Mouse (Mus musculus): ENCODE measurements around the gene Tbc1d2.
"Not testable (repeated sequence)": the region's sequence is repeated elsewhere in the genome, so short reads cannot be mapped to it uniquely, and the experiment has no call there.

Tbc1d2 gene

DNA sequence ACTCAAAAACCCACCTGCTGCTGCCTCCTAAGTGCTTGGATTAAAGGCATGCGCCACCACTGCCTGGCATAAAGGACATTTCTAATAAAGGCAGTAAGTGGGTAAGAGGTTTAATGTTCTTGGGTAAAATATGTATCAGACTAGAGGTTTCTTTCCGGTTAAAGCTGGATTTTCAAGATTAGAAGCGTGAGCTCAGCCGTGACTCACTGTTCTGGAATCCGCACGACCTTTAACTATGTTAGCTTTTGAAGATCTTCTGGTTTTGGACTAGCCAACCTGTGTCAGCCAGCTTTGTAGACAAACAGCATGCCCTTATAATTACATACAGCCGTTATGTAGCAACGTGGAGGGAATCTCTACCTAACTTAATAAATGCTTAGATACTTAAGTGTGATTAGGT is 10.1 kb downstream of the Tbc1d2 start:
- no peak for DNase-seq

DNA sequence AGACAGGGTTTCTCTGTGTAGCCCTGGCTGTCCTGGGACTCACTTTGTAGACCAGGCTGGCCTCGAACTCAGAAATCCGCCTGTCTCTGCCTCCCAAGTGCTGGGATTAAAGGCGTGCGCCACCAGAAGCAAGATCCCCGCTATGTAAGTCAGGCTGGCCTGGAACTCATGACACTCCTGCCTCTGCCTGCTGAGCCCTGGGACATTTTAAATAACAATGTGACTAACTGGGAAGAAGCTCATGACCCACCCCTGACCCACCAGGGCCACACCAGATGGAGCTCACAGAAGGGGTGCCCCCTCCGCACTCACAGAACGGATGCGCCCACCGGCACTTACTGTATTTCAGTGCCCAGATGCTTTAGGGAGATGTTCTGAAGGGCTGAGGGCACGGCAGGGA is 12.8 kb downstream of the Tbc1d2 start:
- DNase-seq: not testable (repeated sequence)

DNA sequence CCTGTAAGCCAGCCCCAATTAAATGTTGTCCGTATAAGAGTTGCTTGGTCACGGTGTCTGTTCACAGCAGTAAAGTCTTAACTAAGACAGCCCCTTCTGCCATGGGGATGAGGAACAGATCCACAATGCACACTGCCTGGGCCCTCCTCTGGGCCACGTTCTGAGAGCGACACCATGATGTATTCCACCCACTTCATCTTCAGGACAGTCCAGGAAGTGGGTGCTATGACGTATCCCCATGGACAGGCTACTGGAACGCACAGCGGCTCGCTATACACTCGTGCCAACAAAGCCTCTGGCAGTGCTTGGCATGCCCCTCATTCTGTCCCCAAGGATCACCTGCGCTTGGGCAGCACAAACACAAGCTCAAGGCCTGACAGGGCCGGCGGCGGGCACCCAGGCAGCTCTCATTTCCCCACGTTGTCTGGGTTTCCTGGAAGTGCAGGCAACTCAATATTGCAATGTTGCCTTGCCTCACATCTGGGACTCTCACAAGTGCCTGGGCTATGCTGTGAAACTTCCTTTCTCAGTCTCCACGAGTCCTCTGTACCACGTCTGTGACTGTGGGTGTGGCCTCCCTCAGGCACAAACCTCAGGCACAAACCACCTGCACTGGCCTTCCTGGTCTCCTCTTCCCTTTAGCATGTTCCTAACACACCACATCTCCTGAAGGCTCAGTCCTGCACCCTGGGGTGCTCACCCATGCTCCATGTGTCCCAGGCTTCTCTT is 14.1 kb downstream of the Tbc1d2 start:
- DNase-seq: no peak

DNA sequence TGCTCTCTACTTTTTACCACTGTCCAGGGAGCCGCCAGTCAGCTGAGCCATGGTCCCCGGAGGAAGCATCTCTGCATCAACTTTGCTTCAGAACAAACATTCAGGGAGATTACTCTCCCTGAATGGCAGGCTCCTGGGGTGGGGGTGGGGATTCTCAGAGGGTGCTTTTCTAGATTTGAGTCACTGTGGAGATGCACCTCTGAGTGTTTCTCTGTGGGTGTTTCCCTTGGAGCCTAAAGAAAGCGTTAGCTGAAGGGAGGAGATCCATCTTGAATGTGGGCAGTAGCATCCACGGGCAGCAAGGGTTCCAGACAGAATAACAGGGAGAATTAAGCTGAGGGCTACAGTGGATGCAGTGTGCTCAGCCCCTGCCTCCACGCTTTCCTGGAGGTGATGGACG is 15.1 kb downstream of the Tbc1d2 start:
- no peak for DNase-seq

DNA sequence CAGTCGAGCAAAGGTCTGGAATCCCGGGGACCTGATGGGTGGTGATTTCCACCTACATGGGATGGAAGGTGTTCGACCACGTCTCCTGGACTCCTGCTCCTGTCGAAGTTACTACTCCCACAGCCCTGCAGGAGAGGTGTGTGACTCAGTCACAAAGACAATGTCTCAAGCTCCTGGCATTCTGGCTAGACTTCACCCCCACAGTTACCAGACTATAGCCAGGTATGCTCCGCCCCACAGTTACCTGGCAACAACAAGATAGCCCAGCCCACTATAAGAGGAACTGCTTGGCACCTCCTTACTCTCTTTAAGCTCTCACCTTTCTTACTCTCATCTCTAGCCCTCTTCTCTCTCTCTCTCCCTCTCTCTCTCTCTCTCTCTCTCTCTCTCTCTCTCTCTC is 16.4 kb downstream of the Tbc1d2 start:
- not testable (repeated sequence) for DNase-seq

DNA sequence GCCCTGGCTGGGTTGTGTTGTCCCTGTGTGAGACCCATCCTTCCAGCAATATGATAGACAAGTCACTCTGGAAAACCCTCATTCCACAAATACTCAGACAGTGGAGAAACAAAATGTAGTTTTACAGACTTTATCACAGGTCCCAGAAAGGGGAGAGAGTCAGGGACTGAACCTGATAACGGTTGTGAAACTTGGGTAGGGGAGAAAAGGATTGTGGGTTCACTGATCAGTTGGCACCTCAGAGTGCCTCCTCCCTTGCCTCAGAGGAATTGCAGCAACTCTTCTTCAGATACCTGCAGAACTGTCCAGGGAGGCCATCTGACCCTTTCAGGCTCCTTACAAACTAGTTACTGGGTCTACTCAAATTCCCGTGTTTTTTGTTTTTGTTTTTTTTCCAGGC is 17.5 kb downstream of the Tbc1d2 start:
- DNase-seq: no peak

DNA sequence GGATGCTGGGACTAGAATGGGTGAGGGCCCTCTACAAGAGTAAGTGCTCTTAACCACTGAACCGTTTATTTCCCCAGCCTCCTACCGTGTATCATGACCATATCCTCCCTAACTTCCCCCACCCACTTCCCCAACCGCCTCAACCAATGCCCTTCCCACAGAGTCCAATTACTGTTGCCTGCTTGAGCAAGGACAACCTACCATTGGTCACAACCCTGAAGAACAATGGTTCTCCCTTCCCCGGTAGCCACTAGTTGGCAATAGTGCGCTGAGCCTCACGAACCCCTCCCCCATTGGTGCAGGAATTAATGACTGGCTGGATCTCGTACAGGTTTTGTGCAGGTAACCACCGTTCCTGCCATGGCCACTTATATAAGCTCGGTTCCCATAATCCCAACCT is 19.6 kb downstream of the Tbc1d2 start:
- DNase-seq: peak; percentile 42

DNA sequence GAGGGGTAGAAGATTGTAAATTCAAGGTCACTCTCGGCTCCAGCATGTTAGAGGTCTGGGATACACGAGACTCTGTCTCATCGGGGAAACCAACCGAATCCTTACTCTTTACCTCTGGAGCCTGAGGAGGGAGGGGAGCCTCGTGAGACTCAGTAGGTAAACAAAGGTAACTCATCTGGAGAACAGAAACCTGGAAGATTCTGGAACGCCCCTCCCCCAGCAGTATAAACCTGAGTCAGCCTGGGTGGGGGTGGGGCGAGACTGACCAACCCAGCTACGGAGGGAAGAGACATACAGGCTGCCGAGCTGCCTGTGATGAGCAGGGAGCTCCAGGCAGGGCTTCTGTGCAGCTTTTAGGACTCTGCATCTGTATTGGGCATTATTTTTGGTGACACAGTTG is 21.1 kb downstream of the Tbc1d2 start:
- no peak for DNase-seq

DNA sequence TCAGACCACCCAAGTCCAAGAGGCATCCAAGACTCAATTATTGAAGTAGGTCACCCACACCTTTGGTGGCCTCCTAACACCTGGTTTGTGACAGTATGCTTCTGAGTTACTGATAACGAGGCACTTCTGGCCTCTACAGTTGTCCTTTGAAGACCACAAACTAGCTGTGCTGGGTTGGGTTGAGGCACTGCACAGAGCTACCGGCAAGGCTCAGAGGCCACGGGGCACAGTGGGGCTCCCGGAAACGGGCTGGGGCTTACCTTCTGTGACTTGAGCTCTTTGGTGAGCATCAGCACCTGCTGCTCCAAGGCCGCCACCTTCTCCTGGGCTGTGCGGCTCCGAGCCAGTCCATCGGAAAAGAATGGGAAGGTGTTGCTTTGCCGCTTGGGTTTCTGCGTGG is 21.9 kb downstream of the Tbc1d2 start:
- no peak for DNase-seq

DNA sequence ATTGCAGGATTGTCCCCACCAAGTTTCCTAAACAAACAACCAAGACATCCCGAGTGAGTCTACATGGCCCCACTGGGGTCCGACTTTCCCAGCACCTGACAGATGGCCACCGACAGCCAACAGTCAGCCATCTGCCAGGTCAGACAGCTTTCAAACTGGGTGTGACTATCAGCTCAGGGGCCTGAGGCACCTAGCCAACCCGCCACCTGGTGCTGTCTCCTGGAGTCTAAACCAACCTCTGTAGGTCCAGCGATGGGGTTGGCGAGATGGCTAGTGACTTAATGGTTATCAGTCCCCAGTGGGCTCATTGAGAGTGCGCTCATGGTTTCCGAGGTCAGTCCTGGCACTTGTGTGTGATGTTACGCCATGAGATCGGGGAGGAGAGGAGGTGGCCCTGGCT is 24.9 kb downstream of the Tbc1d2 start:
- DNase-seq: no peak

DNA sequence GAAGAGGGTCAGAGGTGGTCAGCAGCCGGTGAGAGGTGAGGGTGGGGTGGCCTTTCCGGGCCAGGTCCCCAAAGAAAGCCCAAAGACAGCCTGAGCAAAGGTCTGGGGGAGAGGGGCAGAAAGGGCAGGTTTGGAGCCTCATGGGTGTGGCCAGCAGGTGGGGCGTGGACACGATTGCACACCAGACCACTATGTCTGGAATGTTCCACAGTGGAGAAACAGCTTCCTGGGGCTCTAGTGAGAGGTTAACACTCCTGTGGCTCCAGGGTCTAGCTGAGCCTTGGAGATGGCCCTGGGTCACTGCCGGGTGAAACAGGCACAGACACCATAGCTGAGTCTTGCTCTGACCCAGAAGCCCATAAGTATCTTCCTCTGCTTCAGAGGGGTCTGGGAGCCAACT is 27.0 kb downstream of the Tbc1d2 start:
- no peak for DNase-seq

DNA sequence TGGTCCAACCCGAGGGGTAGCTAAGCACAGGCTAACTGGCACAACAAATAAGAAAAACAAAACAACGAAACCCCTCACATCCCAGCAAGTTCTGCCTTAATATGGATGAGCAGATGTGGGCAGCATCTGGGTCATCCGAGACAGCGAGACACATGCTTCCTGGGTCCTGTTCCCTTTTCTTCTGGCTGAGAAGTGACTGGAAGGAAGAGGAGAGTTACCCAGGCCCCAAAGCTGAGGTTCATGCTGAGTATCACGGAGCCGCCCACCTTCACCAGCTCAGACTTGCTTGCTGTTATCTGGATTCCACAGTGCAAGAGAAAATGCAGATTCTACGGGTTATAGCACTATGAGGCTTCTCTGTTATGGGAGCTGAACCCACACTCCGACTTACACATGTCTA is 29.1 kb downstream of the Tbc1d2 start:
- DNase-seq: no peak

DNA sequence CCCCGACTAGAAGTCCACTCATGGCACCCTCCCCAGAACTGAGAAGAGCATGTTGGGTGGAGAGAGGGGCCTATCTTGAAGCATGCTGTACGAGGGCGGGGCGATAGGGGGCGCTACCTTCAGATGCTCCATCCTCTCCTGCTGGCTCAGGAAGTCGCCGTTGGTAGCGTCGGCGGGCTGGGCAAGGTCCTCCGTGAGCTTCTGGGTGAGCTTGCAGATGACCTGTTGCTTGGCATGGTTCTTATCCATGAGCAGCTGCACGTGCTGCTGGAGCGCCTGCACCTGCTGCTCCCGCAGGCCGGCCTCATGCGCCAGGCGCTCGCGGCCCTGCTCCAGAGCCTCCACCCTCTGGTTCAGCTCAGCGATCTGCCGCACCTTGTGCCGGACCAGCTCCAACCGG is 29.7 kb downstream of the Tbc1d2 start:
- DNase-seq: no peak

DNA sequence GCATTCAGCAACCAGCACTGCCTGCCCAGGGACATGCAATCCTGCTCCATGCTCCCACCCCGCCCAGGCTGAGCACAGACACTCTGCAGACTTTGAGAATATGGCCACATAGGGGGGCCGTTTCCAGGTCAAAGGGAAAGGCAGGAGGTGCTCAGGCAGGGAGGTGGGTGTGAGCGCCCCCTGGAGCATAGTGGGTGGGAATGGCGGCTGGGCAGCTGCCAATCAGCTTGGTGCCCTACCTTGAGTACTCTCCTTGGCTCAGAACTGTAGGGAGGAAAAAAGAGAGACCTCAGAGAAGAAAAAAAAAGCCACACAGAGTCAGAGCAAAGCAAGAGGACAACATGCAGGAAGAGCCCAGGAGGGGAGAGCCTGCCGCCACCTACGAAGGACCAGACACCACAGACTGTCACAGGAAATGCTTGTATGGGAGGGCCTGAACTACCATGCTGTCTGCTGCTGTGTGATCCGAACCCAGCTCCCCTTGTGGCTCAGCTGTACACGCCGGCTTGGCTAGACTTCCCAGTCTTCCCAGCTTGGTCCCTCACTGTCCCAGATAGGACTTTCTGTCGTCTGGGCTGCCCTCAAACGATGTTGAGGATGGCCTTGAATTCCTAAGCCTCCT is 31.7 kb downstream of the Tbc1d2 start:
- no peak for DNase-seq

DNA sequence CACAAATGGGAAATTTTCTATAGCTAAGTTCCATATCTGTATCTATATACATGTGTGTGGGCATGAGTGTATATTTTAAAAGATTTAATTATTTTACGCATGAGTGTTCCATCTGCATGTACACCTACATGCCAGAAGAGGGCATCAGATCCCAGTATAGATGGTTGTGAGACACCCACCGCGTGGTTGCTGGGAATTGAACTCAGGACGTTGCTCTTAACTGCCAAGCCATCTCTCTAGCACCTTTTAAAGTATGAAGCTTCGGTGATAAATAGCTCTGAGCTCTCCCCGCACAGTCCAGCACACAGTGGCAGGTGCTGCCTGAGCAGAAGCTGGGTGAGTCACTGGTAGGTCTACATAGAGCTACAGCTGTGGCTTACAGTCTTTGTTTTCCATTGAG is 32.6 kb downstream of the Tbc1d2 start:
- no peak for DNase-seq

DNA sequence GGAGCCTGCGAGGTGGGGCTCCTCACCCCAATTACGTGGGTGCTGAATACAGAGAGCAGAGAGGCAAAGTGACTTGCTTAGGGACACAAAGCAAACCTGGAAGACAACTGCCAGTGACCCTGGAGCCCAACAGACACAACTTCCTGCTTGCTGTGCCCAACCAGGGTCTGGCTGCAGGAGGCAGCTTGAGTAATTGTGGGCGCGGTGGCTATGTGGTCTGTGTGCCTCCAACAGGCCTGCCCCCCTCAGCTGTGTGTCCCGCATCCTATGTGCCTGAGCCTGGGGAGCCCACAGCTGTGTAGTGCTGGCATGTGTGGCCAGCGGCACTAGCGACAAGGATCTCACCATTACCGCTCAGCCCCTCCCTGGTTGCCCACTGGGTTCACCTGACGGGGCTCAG is 35.4 kb downstream of the Tbc1d2 start:
- DNase-seq: no peak

DNA sequence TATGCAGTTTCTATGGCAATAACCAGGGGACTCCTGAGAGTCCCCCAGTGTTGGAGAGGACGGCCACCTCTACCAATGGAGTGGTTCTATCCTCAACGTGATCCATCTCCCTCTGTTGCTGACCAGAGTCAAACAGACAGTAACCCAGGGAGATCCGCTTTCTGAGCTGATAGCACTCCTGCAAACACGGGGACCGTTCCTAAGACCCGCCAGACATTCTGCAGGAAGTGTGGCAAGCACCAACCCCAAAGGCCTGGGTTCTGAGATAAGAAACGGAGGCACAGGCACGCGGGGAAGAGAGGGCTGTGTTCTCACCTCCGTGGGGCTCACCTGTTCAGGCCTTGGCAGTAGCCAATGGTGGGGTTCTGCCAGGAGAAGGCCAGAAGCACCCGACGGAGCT is 36.4 kb downstream of the Tbc1d2 start:
- no peak for DNase-seq

DNA sequence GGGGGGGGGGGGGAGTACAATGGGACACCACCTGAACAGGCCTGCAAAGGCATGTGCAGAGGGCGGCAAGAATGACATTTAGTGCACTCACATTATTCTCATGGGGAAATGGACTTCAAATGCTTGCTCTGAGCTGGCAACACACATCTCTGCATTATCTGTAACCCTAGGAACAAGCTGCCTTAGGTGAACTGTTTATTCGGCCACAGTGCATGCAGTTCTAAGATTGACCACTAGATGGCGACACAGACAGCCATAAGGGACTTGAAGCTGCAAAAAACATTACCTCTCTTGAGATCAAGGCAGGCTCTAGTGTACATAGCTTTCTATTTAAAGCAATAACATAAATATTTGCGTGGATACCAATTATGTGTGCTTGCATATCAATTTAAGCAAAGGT is 38.8 kb downstream of the Tbc1d2 start:
- peak; percentile 88 for DNase-seq

DNA sequence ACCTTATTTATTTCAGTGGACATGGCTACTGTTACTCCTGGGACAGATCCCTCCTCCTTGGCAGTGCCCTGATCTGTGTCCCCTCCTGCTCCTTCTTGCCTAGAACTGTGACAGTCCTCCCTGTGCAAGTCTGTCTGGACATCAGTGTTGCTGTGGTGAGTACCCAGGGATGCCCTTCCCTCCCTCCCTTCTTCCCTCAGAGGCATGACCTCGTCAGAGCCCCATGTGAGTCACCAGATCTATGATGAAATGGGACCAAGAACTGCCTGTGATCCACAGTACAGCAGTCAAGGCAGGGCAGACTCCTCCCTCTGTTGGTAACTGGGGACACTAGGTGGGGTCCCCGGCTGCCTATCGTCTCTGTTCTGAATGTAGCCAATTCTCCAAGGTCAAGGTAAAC is 42.4 kb downstream of the Tbc1d2 start:
- no peak for DNase-seq

DNA sequence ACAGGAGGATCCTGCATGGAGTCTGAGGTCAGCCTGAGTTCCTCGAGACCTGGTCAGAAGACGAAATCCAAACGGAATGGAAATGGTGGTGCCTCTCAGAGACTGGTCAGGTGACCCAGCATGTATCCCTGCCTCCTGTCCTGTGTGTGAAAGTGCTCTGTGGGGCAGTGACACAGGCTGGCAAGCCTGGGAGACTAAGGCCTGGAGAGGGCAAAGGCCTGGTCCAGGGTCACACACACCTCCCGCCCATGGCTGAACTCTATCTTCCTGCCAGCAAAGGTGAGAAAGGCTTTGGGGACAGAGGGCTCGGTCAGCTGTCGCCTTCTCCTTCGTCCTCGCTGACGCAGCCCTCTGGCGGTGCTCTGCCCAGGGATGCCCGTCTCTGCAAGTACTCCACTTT is 44.6 kb downstream of the Tbc1d2 start:
- no peak for DNase-seq

DNA sequence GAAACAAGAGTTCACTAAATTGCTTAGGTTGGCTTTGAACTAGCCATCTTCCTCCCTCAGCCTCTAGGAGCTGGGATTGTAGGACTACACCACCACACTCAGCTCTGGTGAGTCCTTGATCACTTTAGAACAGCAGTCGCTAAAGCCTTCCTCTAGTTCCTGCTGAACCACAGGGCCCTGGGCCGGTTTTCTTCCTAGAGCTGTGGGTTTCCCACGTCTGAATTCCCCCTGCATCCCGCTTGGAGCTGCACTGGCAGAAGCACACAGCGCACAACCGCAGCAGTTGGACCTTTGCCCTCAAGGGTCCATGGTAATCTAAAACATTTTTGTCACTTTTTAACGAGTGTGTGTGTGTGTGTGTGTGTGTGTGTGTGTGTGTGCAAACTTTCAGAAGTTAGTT is 47.3 kb downstream of the Tbc1d2 start:
- DNase-seq: no peak

DNA sequence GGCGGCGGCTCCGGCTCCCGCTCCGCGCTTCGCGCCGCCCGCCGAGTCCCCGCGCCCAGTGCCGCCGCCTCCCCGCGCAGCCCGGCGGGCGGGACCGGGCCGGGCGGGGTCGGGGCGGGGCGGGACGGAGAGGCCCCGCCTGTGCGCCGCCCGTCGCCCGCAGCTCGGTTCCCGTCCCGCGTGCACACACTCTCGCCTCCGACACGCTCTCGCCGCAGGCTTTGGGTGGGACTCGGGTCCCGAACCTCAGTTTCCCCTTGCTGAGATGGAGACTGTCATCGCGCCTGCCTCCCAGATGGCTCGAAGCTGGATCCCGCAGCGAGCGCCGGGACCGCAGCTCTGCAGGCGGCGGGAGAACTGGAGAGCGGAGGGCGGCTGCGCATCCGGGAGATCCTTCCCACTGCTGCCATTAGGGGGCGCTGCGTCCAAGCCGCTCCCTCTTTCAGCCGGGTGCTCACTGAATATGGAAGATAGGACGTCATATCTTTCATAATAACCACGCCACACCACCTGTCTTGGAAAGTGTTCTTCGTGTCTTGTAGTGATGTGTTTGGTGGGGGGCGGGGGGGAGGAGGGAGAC is 48.1 kb downstream of the Tbc1d2 start, which contains the start of gene Coro2a:
Coro2a (minus strand) TSS at position 359 of the 580 bp plus-strand sequence.
- DNase-seq: peak; percentile 65

DNA sequence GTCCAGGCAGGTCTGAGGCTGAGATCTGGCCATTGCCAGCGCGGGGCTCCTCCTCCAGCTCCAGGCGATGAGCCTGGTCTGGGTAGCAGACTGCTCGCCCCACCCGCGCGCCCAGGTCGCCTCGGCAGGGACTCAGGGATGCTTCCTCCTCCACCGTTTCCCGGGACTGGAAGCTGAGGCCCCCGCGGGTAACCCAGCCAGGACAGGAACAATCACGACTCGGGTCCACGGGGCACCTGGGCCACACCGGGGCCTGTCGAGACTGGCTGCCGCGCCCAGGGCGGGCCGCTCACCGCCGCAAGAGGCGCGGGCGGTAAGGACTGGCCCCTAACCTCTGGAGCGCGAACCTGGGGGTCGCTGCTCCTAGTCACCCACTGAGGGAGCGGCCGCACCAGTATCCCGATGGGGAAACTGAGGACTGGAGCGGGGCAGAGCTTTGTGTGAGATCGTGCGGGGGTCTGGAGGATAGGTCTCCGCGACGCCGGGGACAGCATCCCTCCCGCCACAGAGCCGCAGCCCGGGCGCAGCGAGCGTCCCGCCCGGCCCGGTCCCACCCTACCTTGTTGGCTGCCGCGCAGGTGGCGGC is 48.7 kb downstream of the Tbc1d2 start:
- no peak for DNase-seq

Measured in kidney, adult 9 months (tissue).